ENCODE assay signal across 8 mouse cellular contexts in genomic region chr4:43656339-43657109, GRCm38 (mm10). TPM values are rescaled to one million over a fixed set of nuclear protein-coding genes. Genes with fewer than 3 reads are reported as not detected.
DNase-seq lines count a peak whose midpoint lies in the region; ATAC-seq and TF ChIP-seq lines count a peak whose summit lies in the region.

Hint2 (minus strand) TSS chr4:43656466.

- 2% methylated on average over 34 of the region's 34 CpGs for WGBS in heart, embryonic 12.5 days
- WGBS in kidney, postnatal 0 days, result under 1% methylated on average over 33 of the region's 34 CpGs
- 2% methylated on average over 34 of the region's 34 CpGs for WGBS in liver, embryonic 11.5 days
- 1% methylated on average over 34 of the region's 34 CpGs for WGBS in stomach, embryonic 14.5 days

- H3K9me3 ChIP-seq in heart, embryonic 12.5 days (replicated peaks), result no peaks in the 10 kb centered on the region
- H3K9me3 ChIP-seq in kidney, postnatal 0 days (replicated peaks; ENCODE audit: low read length), result no peaks in the 10 kb centered on the region
- no peaks in the 10 kb centered on the region for H3K9me3 ChIP-seq in liver, embryonic 11.5 days (ENCODE audit: control insufficient read depth, low read length)
- no peaks in the 10 kb centered on the region for H3K9me3 ChIP-seq in stomach, embryonic 14.5 days (ENCODE audit: control insufficient read depth, low read depth, low read length)

- H3K4me1 ChIP-seq in heart, embryonic 12.5 days (replicated peaks), result peaks cover 17% of the 10 kb centered on the region
- no peaks in the 10 kb centered on the region for H3K4me1 ChIP-seq in kidney, postnatal 0 days (replicated peaks; ENCODE audit: insufficient read depth, low read length)
- peaks cover 5% of the 10 kb centered on the region for H3K4me1 ChIP-seq in liver, embryonic 11.5 days (replicated peaks; ENCODE audit: control insufficient read depth, insufficient read depth, low read length)
- peaks cover 2% of the 10 kb centered on the region; the same call in 1 of the 2 replicates for H3K4me1 ChIP-seq in stomach, embryonic 14.5 days (ENCODE audit: control insufficient read depth, insufficient read depth, low read length)

- peak within 1 kb of the TSS; percentile 85 for H3K9ac ChIP-seq in heart, embryonic 12.5 days
- H3K9ac ChIP-seq in kidney, postnatal 0 days (ENCODE audit: low read depth, low read length), result peak within 1 kb of the TSS; percentile 93
- peak within 1 kb of the TSS; percentile 96 for H3K9ac ChIP-seq in liver, embryonic 11.5 days (ENCODE audit: low read depth, low read length)
- peak within 1 kb of the TSS; percentile 70 for H3K9ac ChIP-seq in stomach, embryonic 14.5 days (replicated peaks; ENCODE audit: low read depth, low read length)

- H3K27ac ChIP-seq in heart, embryonic 12.5 days (ENCODE audit: poor library complexity, severe bottlenecking), result peak within 1 kb of the TSS; percentile 86
- peak within 1 kb of the TSS; percentile 97 for H3K27ac ChIP-seq in kidney, postnatal 0 days
- peak within 1 kb of the TSS; percentile 77 for H3K27ac ChIP-seq in liver, embryonic 11.5 days (ENCODE audit: low read depth, low read length)
- peak within 1 kb of the TSS; percentile 79 for H3K27ac ChIP-seq in stomach, embryonic 14.5 days (ENCODE audit: low read length)

- peak; percentile 36; the same call in 1 of the 2 replicates for TF ChIP-seq CTCF in kidney, postnatal 0 days (IDR thresholded peaks at IDR 0.05; ENCODE audit: low read depth)

- peak within 1 kb of the TSS; percentile 71 for H3K4me3 ChIP-seq in heart, embryonic 12.5 days
- peak within 1 kb of the TSS; percentile 92 for H3K4me3 ChIP-seq in kidney, postnatal 0 days (replicated peaks; ENCODE audit: low read depth, low read length)
- H3K4me3 ChIP-seq in liver, embryonic 11.5 days (ENCODE audit: low read depth, low read length), result peak within 1 kb of the TSS; percentile 90
- peak within 1 kb of the TSS; percentile 69 for H3K4me3 ChIP-seq in stomach, embryonic 14.5 days (ENCODE audit: low read depth, low read length)

- H3K27me3 ChIP-seq in heart, embryonic 12.5 days (replicated peaks), result peaks cover 16% of the 10 kb centered on the region
- H3K27me3 ChIP-seq in kidney, postnatal 0 days (ENCODE audit: insufficient read depth, low read length), result no peaks in the 10 kb centered on the region
- H3K27me3 ChIP-seq in liver, embryonic 11.5 days (replicated peaks; ENCODE audit: control insufficient read depth, insufficient read depth, low read length), result peaks cover 3% of the 10 kb centered on the region; the same call in 1 of the 2 replicates
- H3K27me3 ChIP-seq in stomach, embryonic 14.5 days (ENCODE audit: control insufficient read depth, insufficient read depth, low read length), result no peaks in the 10 kb centered on the region

- peak within 1 kb of the TSS; percentile 79 for H3K4me2 ChIP-seq in heart, embryonic 12.5 days
- peak within 1 kb of the TSS; percentile 67 for H3K4me2 ChIP-seq in kidney, postnatal 0 days (ENCODE audit: low read length)
- peak within 1 kb of the TSS; percentile 91 for H3K4me2 ChIP-seq in liver, embryonic 11.5 days
- H3K4me2 ChIP-seq in stomach, embryonic 14.5 days (replicated peaks; ENCODE audit: low read depth, low read length), result peak within 1 kb of the TSS; percentile 75

- H3K36me3 ChIP-seq in heart, embryonic 12.5 days, result no peaks in the 10 kb centered on the region
- H3K36me3 ChIP-seq in kidney, postnatal 0 days (ENCODE audit: insufficient read depth, low read length), result no peaks in the 10 kb centered on the region
- no peaks in the 10 kb centered on the region for H3K36me3 ChIP-seq in liver, embryonic 11.5 days (ENCODE audit: control insufficient read depth, insufficient read depth, low read length)
- H3K36me3 ChIP-seq in stomach, embryonic 14.5 days (ENCODE audit: control insufficient read depth, insufficient read depth, low read length), result no peaks in the 10 kb centered on the region

- DNase-seq in CD4-positive helper T cell, adult 2 months (ENCODE audit: low read depth, low spot score), result peak; percentile 97
- peak; percentile 97 for DNase-seq in brain, embryonic 18.5 days (ENCODE audit: low read depth, low spot score)
- DNase-seq in kidney, postnatal 0 days (ENCODE audit: low spot score), result peak; percentile 99
- DNase-seq in liver, embryonic 11.5 days (ENCODE audit: low spot score), result peak; percentile 91
- peak; percentile 97 for DNase-seq in naive thymus-derived CD4-positive, alpha-beta T cell, adult 2 months (ENCODE audit: low read depth)

- ATAC-seq in erythroid progenitor cell, adult 5-6 weeks (replicated peaks; ENCODE audit: low FRiP score, poor library complexity, severe bottlenecking), result peak; percentile 96
- ATAC-seq in heart, embryonic 12.5 days (ENCODE audit: insufficient number of reproducible peaks, low FRiP score), result peak; percentile 96
- ATAC-seq in kidney, postnatal 0 days (replicated peaks; ENCODE audit: low FRiP score, low read depth), result peak; percentile 95
- ATAC-seq in liver, embryonic 11.5 days (replicated peaks; ENCODE audit: low FRiP score), result peak; percentile 94
- ATAC-seq in stomach, embryonic 14.5 days (ENCODE audit: insufficient number of reproducible peaks, insufficient read depth, low FRiP score, low read depth), result peak; percentile 94

RNA-seq across cellular contexts. Expression of gene Hint2, which starts in this region (rescaled TPM):
- total RNA-seq in erythroid progenitor cell, adult 5-6 weeks (2015; ENCODE audit: low replicate concordance), result 18.9 and 26.7 TPM in 2 replicates
- 6.5 and 12.0 TPM in 2 replicates for total RNA-seq in erythroid progenitor cell, adult 5-6 weeks (2017; ENCODE audit: low replicate concordance)
- polyA plus RNA-seq in heart, embryonic 12.5 days (2016; fragmentation: Nextera tagmentation; extraction: Ambion mirVana), result 130 and 139 TPM in 2 replicates
- 236 and 263 TPM in 2 replicates for polyA plus RNA-seq in kidney, postnatal 0 days (2015; fragmentation: Nextera tagmentation; extraction: Ambion mirVana)
- polyA plus RNA-seq in liver, embryonic 11.5 days (2014; fragmentation: Nextera tagmentation; extraction: Ambion mirVana), result 87.8 and 88.0 TPM in 2 replicates
- polyA plus RNA-seq in stomach, embryonic 14.5 days (2014; fragmentation: Nextera tagmentation; extraction: Ambion mirVana), result 103 and 112 TPM in 2 replicates

Comparison
In these comparisons a context has a peak if more than half of its experiments do, and no peak if none do; other contexts are left out.
1. Peak in every context shown above with its lines: DNase-seq, ATAC-seq, H3K4me3 ChIP-seq and H3K27ac ChIP-seq.